Mouse (Mus musculus) MEL (cell line): ENCODE measurements around the gene Homer1. TPM values are rescaled to one million over a fixed set of nuclear protein-coding genes. Genes with fewer than 3 reads are reported as not detected.

Experiments used
- DNase-seq: peaks from one replicate; pipeline ENCODE4 v3.0.0; 2011; ENCODE audit warnings: low read depth, low spot score
- H3K27ac ChIP-seq: 2 replicates; pipeline ENCODE4 v1.5.1; 2012; ENCODE audit warnings: low read depth, mild to moderate bottlenecking, control low read depth, low read length, moderate library complexity; ENCODE audit not compliant: control insufficient read depth
- H3K27me3 ChIP-seq, 2 experiments: fragments of 150-350 bp in 1 of 2; sonication (generic) in 1 of 2; 2 replicates each; pipeline ENCODE4 v1.6.1; 2012; ENCODE audit warnings: low read length in 2 of 2, mild to moderate bottlenecking in 2 of 2, improper control_type of control experiment in 1 of 2, moderate library complexity in 1 of 2; ENCODE audit not compliant: insufficient read depth in 2 of 2, control insufficient read depth in 1 of 2
- H3K36me3 ChIP-seq, 2 experiments: 2 replicates each; pipeline ENCODE4 v1.6.1; 2012 to 2014; ENCODE audit warnings: low read length in 2 of 2, improper control_type of control experiment in 1 of 2, inconsistent platforms in 1 of 2, mild to moderate bottlenecking in 1 of 2; ENCODE audit not compliant: insufficient read depth in 2 of 2, control insufficient read depth in 1 of 2
- H3K4me1 ChIP-seq, 2 experiments: fragments of 150-350 bp in 1 of 2; sonication (generic) in 1 of 2; 2 replicates each; pipeline ENCODE4 v1.6.1; 2012; ENCODE audit warnings: low read length in 2 of 2, improper control_type of control experiment in 1 of 2, mild to moderate bottlenecking in 1 of 2; ENCODE audit not compliant: insufficient read depth in 2 of 2, control insufficient read depth in 1 of 2
- H3K4me3 ChIP-seq, 2 experiments: fragments of 150-350 bp in 1 of 2; sonication (generic) in 1 of 2; 2 replicates each; pipeline ENCODE4 v1.5.1; 2012; ENCODE audit warnings: low read depth in 2 of 2, low read length in 2 of 2, mild to moderate bottlenecking in 2 of 2, moderate library complexity in 2 of 2, control low read depth in 1 of 2, improper control_type of control experiment in 1 of 2; ENCODE audit not compliant: control insufficient read depth in 1 of 2, insufficient read depth in 1 of 2
- H3K79me2 ChIP-seq: 2 replicates; pipeline ENCODE4 v1.6.1; 2012; ENCODE audit warnings: mild to moderate bottlenecking, low read length, moderate library complexity; ENCODE audit not compliant: control insufficient read depth, poor library complexity, insufficient read depth
- H3K9ac ChIP-seq: 2 replicates; pipeline ENCODE4 v1.6.1; 2012; ENCODE audit warnings: low read depth, mild to moderate bottlenecking, control low read depth, low read length, moderate library complexity; ENCODE audit not compliant: control insufficient read depth, poor library complexity, severe bottlenecking
- H3K9me3 ChIP-seq: fragments of 150-350 bp; sonication (generic); replicated peaks from 2 replicates; pipeline ENCODE4 v1.6.1; 2012; ENCODE audit warnings: mild to moderate bottlenecking, low read length, improper control_type of control experiment, moderate library complexity; ENCODE audit not compliant: insufficient read depth
- BHLHE40 ChIP-seq: IDR thresholded peaks from 2 replicates; pipeline ENCODE4 v1.6.1; 2012; ENCODE audit warnings: low read depth, mild to moderate bottlenecking, inconsistent platforms, low read length, improper control_type of control experiment, borderline replicate concordance
- CHD2 ChIP-seq: IDR thresholded peaks from 2 replicates; pipeline ENCODE4 v1.6.1; 2011; ENCODE audit warnings: low read length, improper control_type of control experiment
- ELF1 ChIP-seq: IDR thresholded peaks from 2 replicates; pipeline ENCODE4 v1.6.1; 2014; ENCODE audit warnings: low read depth, mild to moderate bottlenecking, inconsistent platforms, low read length, improper control_type of control experiment, moderate library complexity
- EP300 ChIP-seq, 2 experiments: IDR thresholded peaks; 2 replicates each; pipeline ENCODE4 v1.6.1; 2011; ENCODE audit warnings: improper control_type of control experiment in 2 of 2, low read length in 2 of 2, low read depth in 1 of 2, mild to moderate bottlenecking in 1 of 2
- ETS1 ChIP-seq: IDR thresholded peaks from 2 replicates; pipeline ENCODE4 v1.6.1; 2012; ENCODE audit warnings: low read depth, mild to moderate bottlenecking, inconsistent platforms, low read length, improper control_type of control experiment, moderate library complexity
- GATA1 ChIP-seq: IDR thresholded peaks from 2 replicates; pipeline ENCODE4 v1.6.1; 2011; ENCODE audit warnings: low read depth, low read length, improper control_type of control experiment
- HCFC1 ChIP-seq: IDR thresholded peaks from 2 replicates; pipeline ENCODE4 v1.6.1; 2012; ENCODE audit warnings: low read depth, mild to moderate bottlenecking, inconsistent platforms, low read length, improper control_type of control experiment, moderate library complexity
- MAFK ChIP-seq: IDR thresholded peaks from 2 replicates; pipeline ENCODE4 v1.6.1; 2011; ENCODE audit warnings: low read depth, mild to moderate bottlenecking, low read length, improper control_type of control experiment, borderline replicate concordance
- MAX ChIP-seq: IDR thresholded peaks from 2 replicates; pipeline ENCODE4 v1.6.1; 2011; ENCODE audit warnings: low read length, improper control_type of control experiment
- MEF2A ChIP-seq: IDR thresholded peaks from 2 replicates; pipeline ENCODE4 v1.6.1; 2014; ENCODE audit warnings: low read depth, mild to moderate bottlenecking, inconsistent platforms, low read length, improper control_type of control experiment; ENCODE audit not compliant: poor library complexity, insufficient replicate concordance, severe bottlenecking; ENCODE audit errors: extremely low read depth
- MXI1 ChIP-seq: IDR thresholded peaks from 2 replicates; pipeline ENCODE4 v1.6.1; 2011; ENCODE audit warnings: mild to moderate bottlenecking, low read depth, low read length, improper control_type of control experiment
- MYC ChIP-seq: IDR thresholded peaks from 2 replicates; pipeline ENCODE4 v1.6.1; 2011; ENCODE audit warnings: low read depth, mild to moderate bottlenecking, low read length, improper control_type of control experiment, moderate library complexity
- NELFE ChIP-seq: IDR thresholded peaks from 2 replicates; pipeline ENCODE4 v1.6.1; 2011; ENCODE audit warnings: low read depth, low read length, improper control_type of control experiment
- POLR2AphosphoS2 ChIP-seq: IDR thresholded peaks from 2 replicates; pipeline ENCODE4 v1.6.1; 2011; ENCODE audit warnings: low read length, improper control_type of control experiment
- RAD21 ChIP-seq: IDR thresholded peaks from 2 replicates; pipeline ENCODE4 v1.6.1; 2011; ENCODE audit warnings: mild to moderate bottlenecking, low read depth, low read length, improper control_type of control experiment
- RCOR1 ChIP-seq: IDR thresholded peaks from 2 replicates; pipeline ENCODE4 v1.6.1; 2012; ENCODE audit warnings: low read depth, mild to moderate bottlenecking, inconsistent platforms, low read length, improper control_type of control experiment
- SIN3A ChIP-seq: IDR thresholded peaks from 2 replicates; pipeline ENCODE4 v1.6.1; 2012; ENCODE audit warnings: low read length, improper control_type of control experiment, inconsistent platforms
- TAL1 ChIP-seq: IDR thresholded peaks from 2 replicates; pipeline ENCODE4 v1.6.1; 2012; ENCODE audit warnings: mild to moderate bottlenecking, inconsistent platforms, low read length, moderate library complexity, mixed read lengths
- TBP ChIP-seq: IDR thresholded peaks from 2 replicates; pipeline ENCODE4 v1.8.0; 2011; ENCODE audit warnings: low read depth, low read length, improper control_type of control experiment
- TCF12 ChIP-seq: IDR thresholded peaks from 2 replicates; pipeline ENCODE4 v1.6.1; 2014; ENCODE audit warnings: low read depth, mild to moderate bottlenecking, inconsistent platforms, low read length, improper control_type of control experiment, moderate library complexity
- UBTF ChIP-seq: IDR thresholded peaks from 2 replicates; pipeline ENCODE4 v1.6.1; 2012; ENCODE audit warnings: low read depth, mild to moderate bottlenecking, inconsistent platforms, low read length, improper control_type of control experiment, moderate library complexity, borderline replicate concordance; ENCODE audit not compliant: insufficient read depth
- USF1 ChIP-seq: IDR thresholded peaks from 2 replicates; pipeline ENCODE4 v1.6.1; 2014; ENCODE audit warnings: low read depth, mild to moderate bottlenecking, inconsistent platforms, low read length, improper control_type of control experiment, moderate library complexity
- USF2 ChIP-seq, 2 experiments: IDR thresholded peaks; 2 replicates each; pipeline ENCODE4 v1.6.1; 2011 to 2012; ENCODE audit warnings: improper control_type of control experiment in 2 of 2, low read length in 2 of 2, borderline replicate concordance in 1 of 2, inconsistent platforms in 1 of 2, low read depth in 1 of 2, mild to moderate bottlenecking in 1 of 2; ENCODE audit not compliant: insufficient read depth in 1 of 2
- ZKSCAN1 ChIP-seq: IDR thresholded peaks from 2 replicates; pipeline ENCODE4 v1.6.1; 2012; ENCODE audit warnings: low read depth, mild to moderate bottlenecking, inconsistent platforms, low read length, improper control_type of control experiment, moderate library complexity
- ZMIZ1 ChIP-seq: IDR thresholded peaks from 2 replicates; pipeline ENCODE4 v1.6.1; 2012; ENCODE audit warnings: low read depth, mild to moderate bottlenecking, inconsistent platforms, low read length, improper control_type of control experiment, moderate library complexity
- ZNF384 ChIP-seq: IDR thresholded peaks from 2 replicates; pipeline ENCODE4 v1.6.1; 2012; ENCODE audit warnings: low read depth, mild to moderate bottlenecking, inconsistent platforms, low read length, improper control_type of control experiment
- polyA plus RNA-seq, 2 experiments: library from polyadenylated mRNA; stranded (reverse) in 1 of 2; unstranded in 1 of 2; fragments of >175 nt in 1 of 2; fragments of >200 nt in 1 of 2; gene quantifications; 2 replicates each; pipeline versions ENCODE4 v1.2.1 to v1.2.4; 2012; ENCODE audit warnings: low replicate concordance in 2 of 2, low read depth in 1 of 2; ENCODE audit not compliant: insufficient read length in 2 of 2, insufficient read depth in 1 of 2, missing spikeins in 1 of 2
- total RNA-seq: library from RNA; depleted of rRNA; stranded (reverse); fragments of 300-350 nt; gene quantifications from 2 replicates; pipeline ENCODE4 v1.2.3, GENCODE M21; 2012

The Homer1 gene
- total and polyA plus RNA-seq, 3 experiments = 19.5 to 20.6 TPM; not detected in 1

- H3K4me1 ChIP-seq = peaks cover under 1 to 3% of the 10 kb centered on the region in 2 experiments
- no peak overlapping the region for H3K4me3 ChIP-seq
- H3K27me3 ChIP-seq = no peaks in the 10 kb centered on the region
- H3K9ac ChIP-seq = no peak overlapping the region
- TF ChIP-seq USF1 (no peak), GATA1 (no peak), RAD21 (no peak), ZNF384 (no peak), POLR2AphosphoS2 (no peak), ELF1 (no peak), ZMIZ1 (no peak), RCOR1 (no peak), EP300 (IDR thresholded peaks at IDR 0.05; ENCODE audit: low read depth in 1 of 2, low read length in 2 of 2) (no peak), TBP (no peak), USF2 (IDR thresholded peaks at IDR 0.05; ENCODE audit: borderline replicate concordance in 1 of 2, insufficient read depth in 1 of 2, low read depth in 1 of 2, low read length in 2 of 2) (no peak), MAFK (no peak), SIN3A (no peak), MAX (no peak), TAL1 (no peak), MXI1 (no peak), MEF2A (no peak), MYC (no peak), BHLHE40 (no peak)
- DNase-seq = no peak
- H3K9me3 ChIP-seq = no peaks in the 10 kb centered on the region
- no peak overlapping the region for H3K27ac ChIP-seq
- peaks cover 3% of the 10 kb centered on the region; the same call in 1 of the 2 replicates for H3K79me2 ChIP-seq
- peaks cover 2 to 4% of the 10 kb centered on the region in 2 experiments; a peak in 3 of 4 replicates for H3K36me3 ChIP-seq
These were observed 26.9 kb downstream of the Homer1 start for GRCm38 (mm10) chr13:93326326-93326725.

- Histone ChIP-seq H3K9ac (no peak overlapping the region), H3K9me3 (no peaks in the 10 kb centered on the region), H3K27me3 (no peaks in the 10 kb centered on the region), H3K79me2 (peaks cover 7% of the 10 kb centered on the region; the same call in 1 of the 2 replicates), H3K27ac (no peak overlapping the region), H3K4me3 (peak overlapping the region in 1 of 2 experiments; percentile 41; a peak in 2 of 4 replicates), H3K4me1 (peaks cover 3 to 12% of the 10 kb centered on the region in 2 experiments; a peak in 3 of 4 replicates), H3K36me3 (peaks cover 2 to 18% of the 10 kb centered on the region in 2 experiments; a peak in 3 of 4 replicates)
- peak; percentile 24 for DNase-seq
- TF ChIP-seq MXI1 (no peak), EP300 (IDR thresholded peaks at IDR 0.05; ENCODE audit: low read depth in 1 of 2, low read length in 2 of 2) (peak; percentile 61 to 74), UBTF (no peak), USF1 (no peak), HCFC1 (peak; percentile 30; the same call in 1 of the 2 replicates), ETS1 (peak; percentile 42; the same call in 1 of the 2 replicates), ZKSCAN1 (no peak), GATA1 (peak; percentile 84), CHD2 (no peak), POLR2AphosphoS2 (no peak), NELFE (no peak), TCF12 (peak; percentile 76)
These were observed 32.3 kb downstream of the Homer1 start for GRCm38 (mm10) chr13:93331721-93332120.
